Mouse (Mus musculus) midbrain, embryonic 16.5 days (tissue): ENCODE results near the gene Lifr. TPM values are rescaled to one million over a fixed set of nuclear protein-coding genes. Genes with fewer than 3 reads are reported as not detected.

ENCODE experiments used
- ATAC-seq: fragments of 200-750 bp; cut with Nextera tagmentation; 2 replicates; pipeline ENCODE4 v1.8.0; 2017; ENCODE audit warnings: moderate TSS enrichment
- H3K27ac ChIP-seq: fragments of 300-500 bp; sonication (generic); 2 replicates; pipeline ENCODE4 v1.5.1; 2014; ENCODE audit warnings: mild to moderate bottlenecking, low read length, mixed read lengths
- H3K27me3 ChIP-seq: fragments of 300-500 bp; sonication (generic); 2 replicates; pipeline ENCODE4 v1.6.1; 2014; ENCODE audit warnings: low read depth, low read length, mixed read lengths; ENCODE audit not compliant: control insufficient read depth, insufficient read depth
- H3K36me3 ChIP-seq: fragments of 300-500 bp; sonication (generic); 2 replicates; pipeline ENCODE4 v1.6.1; 2014; ENCODE audit warnings: mild to moderate bottlenecking, low read length, moderate library complexity, mixed read lengths; ENCODE audit not compliant: control insufficient read depth, insufficient read depth
- H3K4me1 ChIP-seq: fragments of 300-500 bp; sonication (generic); 2 replicates; pipeline ENCODE4 v1.6.1; 2014; ENCODE audit warnings: mild to moderate bottlenecking, low read length, mixed read lengths; ENCODE audit not compliant: control insufficient read depth, insufficient read depth
- H3K4me2 ChIP-seq: fragments of 300-500 bp; sonication (generic); 2 replicates; pipeline ENCODE4 v1.6.1; 2014; ENCODE audit warnings: mild to moderate bottlenecking, low read length, mixed read lengths
- H3K4me3 ChIP-seq: fragments of 300-500 bp; sonication (generic); 2 replicates; pipeline ENCODE4 v1.5.1; 2014; ENCODE audit warnings: low read depth, mild to moderate bottlenecking, low read length, moderate library complexity, mixed read lengths
- H3K9ac ChIP-seq: fragments of 300-500 bp; sonication (generic); 2 replicates; pipeline ENCODE4 v1.6.1; 2014; ENCODE audit warnings: low read depth, low read length, mixed read lengths
- H3K9me3 ChIP-seq: fragments of 300-500 bp; sonication (generic); replicated peaks from 2 replicates; pipeline ENCODE4 v1.6.1; 2014; ENCODE audit warnings: mild to moderate bottlenecking, low read length, mixed read lengths; ENCODE audit not compliant: control insufficient read depth, poor library complexity, severe bottlenecking
- WGBS: fragments of 180-500 bp; shearing (Covaris S2); extraction: QIAGEN DNeasy Blood & Tissue Kit; methylation state at CpG from one replicate; pipeline ENCODE4 v1.1.7; 2014; 5-methylcytosine and 5-hydroxymethylcytosine counted together
- polyA plus RNA-seq: library from polyadenylated mRNA; unstranded; fragments of >200 nt; fragmentation: Nextera tagmentation; extraction: Ambion mirVana; gene quantifications from 2 replicates; pipeline ENCODE4 v1.2.1, GENCODE M21; 2015

Lifr gene
- polyA plus RNA-seq, 1 experiment from 2014 or later: 9.5 TPM

DNA sequence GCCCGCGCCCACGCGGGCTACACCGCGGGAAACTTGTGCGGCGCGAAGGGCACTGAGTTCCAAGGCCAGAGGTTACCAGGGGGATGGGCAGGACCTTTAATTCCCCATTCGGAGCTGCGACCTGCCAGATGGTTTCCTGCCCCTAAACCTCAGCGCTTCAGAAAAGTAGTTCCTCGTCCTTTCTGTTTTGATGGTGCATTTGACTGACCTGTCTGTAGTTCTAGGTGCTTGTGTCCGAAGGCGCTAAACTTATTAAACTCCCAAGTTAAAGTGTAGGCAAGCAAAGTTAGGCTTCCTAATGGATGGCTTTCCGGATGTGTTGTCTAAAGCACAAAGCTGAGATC, 39.5 kb downstream of the Lifr start:
- H3K27me3 ChIP-seq: 0 out of 2 replicates have a peak, but pooled peaks cover 2% of the 10 kb centered on the region
- peak overlapping the region; percentile 87 for H3K9ac ChIP-seq
- 0% methylated on average over 16 of the region's 16 CpGs for WGBS
- no peaks in the 10 kb centered on the region for H3K36me3 ChIP-seq
- H3K9me3 ChIP-seq: no peaks in the 10 kb centered on the region
- H3K4me1 ChIP-seq: peaks cover 10% of the 10 kb centered on the region; the same call in 1 of the 2 replicates
- peak overlapping the region; percentile 85 for H3K4me3 ChIP-seq
- peak overlapping the region; percentile 82 for H3K27ac ChIP-seq
- H3K4me2 ChIP-seq: peak overlapping the region; percentile 85
- no peak for ATAC-seq

DNA sequence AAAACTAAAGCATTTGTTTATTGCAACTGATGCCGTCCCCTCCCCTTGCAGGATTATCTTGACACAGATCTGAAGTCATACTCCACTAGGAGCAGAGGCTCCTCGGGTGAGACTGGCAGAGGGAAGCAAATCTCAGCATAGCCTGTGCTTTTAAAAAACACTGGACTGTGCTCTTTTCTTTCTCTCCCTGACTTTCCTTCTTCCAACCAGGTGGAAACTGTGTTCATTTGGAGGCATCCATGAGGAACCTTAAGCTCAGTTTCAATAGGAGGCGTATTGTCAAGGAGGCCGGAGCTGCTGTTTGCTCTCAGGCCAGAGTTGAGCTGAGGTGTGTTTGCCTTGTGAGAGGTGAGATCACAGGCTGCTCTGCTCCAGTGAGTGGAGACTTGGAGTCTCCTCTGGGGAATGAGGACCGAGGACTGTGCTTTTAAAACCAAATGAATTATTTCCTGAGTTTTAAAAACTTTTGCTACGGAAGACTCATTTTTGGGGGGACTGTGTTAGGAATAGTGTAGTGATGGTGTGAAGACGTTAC, 40.3 kb downstream of the Lifr start:
- WGBS: 27% methylated on average over 7 of the region's 7 CpGs
- no peak overlapping the region for H3K27ac ChIP-seq
- peak overlapping the region; percentile 85 for H3K4me3 ChIP-seq
- H3K9me3 ChIP-seq: no peaks in the 10 kb centered on the region
- no peaks in the 10 kb centered on the region for H3K36me3 ChIP-seq
- no peak overlapping the region for H3K9ac ChIP-seq
- H3K27me3 ChIP-seq: 0 out of 2 replicates have a peak, but pooled peaks cover 2% of the 10 kb centered on the region
- H3K4me1 ChIP-seq: peaks cover 10% of the 10 kb centered on the region; the same call in 1 of the 2 replicates
- peak overlapping the region; percentile 85 for H3K4me2 ChIP-seq
- ATAC-seq: no peak

DNA sequence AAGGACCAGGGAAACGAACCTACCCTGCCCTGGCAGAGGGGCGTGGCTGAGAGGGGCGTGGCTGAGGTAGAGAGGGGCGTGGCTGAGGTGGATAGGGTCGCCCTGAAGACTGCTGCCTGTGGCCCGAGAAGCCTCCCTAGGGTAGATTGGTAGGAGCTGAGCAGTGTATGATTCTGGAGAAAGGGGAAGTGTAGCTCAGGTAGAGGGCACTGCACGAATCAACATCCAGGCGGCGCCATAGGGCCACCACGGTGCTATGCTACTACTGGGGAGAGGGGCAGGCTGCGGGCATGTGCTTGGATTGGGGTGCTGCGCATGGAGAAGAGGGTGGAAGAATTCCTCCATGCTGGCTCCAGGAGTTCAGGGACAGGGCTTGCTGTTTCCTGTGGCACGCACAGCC, 42.3 kb downstream of the Lifr start:
- H3K27me3 ChIP-seq: 0 out of 2 replicates have a peak, but pooled peaks cover 2% of the 10 kb centered on the region
- peaks cover 10% of the 10 kb centered on the region; the same call in 1 of the 2 replicates for H3K4me1 ChIP-seq
- no peak for ATAC-seq
- no peak overlapping the region for H3K9ac ChIP-seq
- H3K27ac ChIP-seq: no peak overlapping the region
- H3K4me2 ChIP-seq: no peak overlapping the region
- H3K36me3 ChIP-seq: no peaks in the 10 kb centered on the region
- no peaks in the 10 kb centered on the region for H3K9me3 ChIP-seq
- no peak overlapping the region for H3K4me3 ChIP-seq
- 46% methylated on average over 13 of the region's 13 CpGs for WGBS

DNA sequence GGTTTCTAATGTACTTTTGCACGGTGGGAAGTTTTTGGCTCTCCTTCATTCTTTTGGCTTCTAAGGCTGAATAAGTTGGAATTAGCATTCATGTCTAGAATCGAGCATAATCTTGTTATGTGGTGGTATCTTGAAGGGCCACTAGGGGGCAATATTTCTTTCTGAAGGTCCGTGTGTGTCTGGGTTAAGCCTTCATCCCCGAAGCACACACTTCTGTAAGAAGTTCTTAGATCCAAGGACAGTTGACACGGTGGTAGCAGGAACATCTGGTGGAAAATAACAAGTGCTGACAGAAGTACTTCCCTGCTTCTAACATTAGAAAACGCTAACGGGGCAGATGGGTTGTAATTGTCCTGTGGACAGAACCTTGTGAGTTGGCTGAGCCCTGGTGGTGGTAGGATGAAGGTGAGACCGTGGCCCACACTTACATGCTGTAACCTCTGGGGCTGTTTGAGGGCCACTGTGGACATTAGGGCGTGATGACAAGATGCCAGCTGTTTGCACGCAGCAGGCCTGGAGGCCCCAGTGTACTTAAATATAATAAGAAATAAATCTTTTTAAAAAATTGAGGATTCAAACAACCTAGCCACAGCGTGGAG, 44.1 kb downstream of the Lifr start:
- no peaks in the 10 kb centered on the region for H3K9me3 ChIP-seq

DNA sequence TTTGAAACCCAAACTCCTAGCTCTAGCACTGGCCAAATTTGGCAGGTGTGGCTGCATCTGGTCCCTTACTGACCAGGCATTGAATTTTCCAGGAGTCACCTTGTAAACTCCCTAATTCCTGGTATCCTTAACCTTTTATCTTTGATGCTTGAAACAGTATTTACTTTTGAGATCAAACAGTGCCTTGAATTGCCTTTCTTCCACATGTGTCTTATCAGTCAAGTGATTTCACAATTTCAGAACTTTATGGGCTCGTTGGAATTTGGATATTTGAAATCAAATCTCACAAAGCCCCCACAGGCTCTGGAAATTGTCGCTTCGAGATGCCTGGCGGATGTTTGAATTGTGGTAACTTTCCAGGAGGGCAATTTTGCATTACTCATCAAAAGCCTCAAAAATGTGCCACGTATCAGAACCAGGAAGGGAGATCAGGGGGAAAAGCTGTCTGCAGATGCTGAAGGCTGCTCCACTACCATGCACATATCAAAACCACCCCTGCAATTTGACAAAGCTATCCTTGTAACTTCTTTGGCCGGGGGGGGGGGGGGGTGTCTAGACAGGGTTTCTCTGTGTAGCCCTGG, 45.7 kb downstream of the Lifr start:
- ATAC-seq: no peak
- 83% methylated on average over 6 of the region's 6 CpGs for WGBS
- 0 out of 2 replicates have a peak, but pooled peaks cover 2% of the 10 kb centered on the region for H3K27me3 ChIP-seq

More for the DNA sequence above, 44.1 kb downstream of the Lifr start:
- Histone ChIP-seq H3K4me2 (no peak overlapping the region), H3K27me3 (0 out of 2 replicates have a peak, but pooled peaks cover 2% of the 10 kb centered on the region), H3K4me3 (no peak overlapping the region), H3K27ac (no peak overlapping the region), H3K4me1 (peaks cover 10% of the 10 kb centered on the region; the same call in 1 of the 2 replicates), H3K9ac (no peak overlapping the region), H3K36me3 (no peaks in the 10 kb centered on the region)
- 57% methylated on average over 11 of the region's 11 CpGs for WGBS
- ATAC-seq: no peak

DNA sequence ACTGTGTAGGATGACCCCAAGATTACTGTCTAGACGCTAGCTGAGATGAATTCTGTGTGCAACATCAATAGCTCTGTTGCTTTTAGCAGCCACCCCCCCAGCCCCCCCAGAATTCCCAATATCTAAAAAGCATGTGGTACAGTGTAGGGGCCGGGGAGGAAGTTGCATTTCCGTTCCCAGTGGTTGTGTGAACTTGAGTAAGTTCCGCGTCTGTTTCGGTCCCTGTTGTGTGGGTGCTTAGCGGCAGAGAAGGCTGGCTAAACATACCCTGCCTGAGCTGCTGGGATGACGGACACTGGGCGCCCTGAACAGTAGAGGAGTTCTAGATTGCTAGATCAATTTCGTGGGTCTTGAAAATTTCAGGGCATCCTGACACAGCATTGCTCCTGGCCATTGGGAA, 46.5 kb downstream of the Lifr start:
- no peaks in the 10 kb centered on the region for H3K9me3 ChIP-seq
- no peaks in the 10 kb centered on the region for H3K27me3 ChIP-seq
- H3K4me3 ChIP-seq: no peak overlapping the region
- H3K9ac ChIP-seq: no peak overlapping the region
- WGBS: 93% methylated on average over 10 of the region's 10 CpGs
- no peaks in the 10 kb centered on the region for H3K4me1 ChIP-seq
- H3K27ac ChIP-seq: no peak overlapping the region
- H3K4me2 ChIP-seq: no peak overlapping the region
- H3K36me3 ChIP-seq: no peaks in the 10 kb centered on the region
- 0 out of 2 replicates have a peak, but pooled peaks have one; percentile 10 for ATAC-seq

More for the DNA sequence above, 45.7 kb downstream of the Lifr start:
- Histone ChIP-seq H3K9ac (no peak overlapping the region), H3K9me3 (no peaks in the 10 kb centered on the region), H3K36me3 (no peaks in the 10 kb centered on the region), H3K4me3 (no peak overlapping the region), H3K4me1 (no peaks in the 10 kb centered on the region), H3K27ac (no peak overlapping the region), H3K4me2 (no peak overlapping the region)

DNA sequence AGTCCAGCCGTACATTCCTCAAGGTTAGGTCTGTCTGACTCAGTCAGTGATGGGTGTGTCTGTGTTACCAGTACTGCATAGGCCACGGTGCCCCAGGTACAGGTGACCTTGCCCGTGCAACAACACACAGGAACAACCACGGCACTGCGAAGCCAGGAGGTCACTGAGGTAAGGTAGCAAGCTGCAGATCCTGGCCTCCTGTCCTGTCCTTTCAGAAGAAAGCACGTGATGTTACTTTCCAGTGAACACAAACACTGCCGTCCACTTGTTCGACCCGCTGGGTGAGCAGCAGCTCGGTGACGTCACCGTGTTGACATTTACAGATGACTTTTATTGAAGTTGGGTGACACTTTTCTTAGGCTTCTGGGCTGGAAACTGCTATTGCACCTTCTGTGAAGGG, 47.2 kb downstream of the Lifr start:
- no peaks in the 10 kb centered on the region for H3K9me3 ChIP-seq
- no peak overlapping the region for H3K4me3 ChIP-seq
- no peak overlapping the region for H3K9ac ChIP-seq
- WGBS: 93% methylated on average over 12 of the region's 12 CpGs
- no peaks in the 10 kb centered on the region for H3K4me1 ChIP-seq
- no peaks in the 10 kb centered on the region for H3K27me3 ChIP-seq
- no peak overlapping the region for H3K27ac ChIP-seq
- no peaks in the 10 kb centered on the region for H3K36me3 ChIP-seq
- ATAC-seq: no peak
- no peak overlapping the region for H3K4me2 ChIP-seq

DNA sequence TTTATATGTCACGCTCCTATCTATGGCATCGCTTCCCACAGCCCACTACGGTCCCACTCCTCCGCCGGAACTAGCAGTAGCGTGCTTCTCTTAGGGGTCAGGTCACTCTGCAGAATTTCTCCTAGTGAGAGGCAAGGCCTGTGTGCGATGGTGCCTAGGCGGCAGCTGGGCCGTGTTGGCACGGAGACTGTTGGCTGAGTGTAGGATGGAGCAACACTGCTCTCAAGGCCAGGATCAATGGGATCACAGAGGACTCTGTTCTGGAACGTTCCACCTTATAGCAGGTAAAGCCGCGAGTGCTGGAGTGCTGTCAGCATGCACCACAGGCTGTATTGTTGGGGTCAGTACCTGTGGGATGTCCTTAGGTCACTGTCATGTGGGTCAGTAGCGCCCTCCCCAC, 48.1 kb downstream of the Lifr start:
- H3K9me3 ChIP-seq: no peaks in the 10 kb centered on the region
- H3K4me2 ChIP-seq: no peak overlapping the region
- no peak overlapping the region for H3K27ac ChIP-seq
- WGBS: 96% methylated on average over 14 of the region's 14 CpGs
- no peak for ATAC-seq
- H3K4me3 ChIP-seq: no peak overlapping the region
- no peaks in the 10 kb centered on the region for H3K36me3 ChIP-seq
- no peak overlapping the region for H3K9ac ChIP-seq
- H3K4me1 ChIP-seq: no peaks in the 10 kb centered on the region
- H3K27me3 ChIP-seq: no peaks in the 10 kb centered on the region

DNA sequence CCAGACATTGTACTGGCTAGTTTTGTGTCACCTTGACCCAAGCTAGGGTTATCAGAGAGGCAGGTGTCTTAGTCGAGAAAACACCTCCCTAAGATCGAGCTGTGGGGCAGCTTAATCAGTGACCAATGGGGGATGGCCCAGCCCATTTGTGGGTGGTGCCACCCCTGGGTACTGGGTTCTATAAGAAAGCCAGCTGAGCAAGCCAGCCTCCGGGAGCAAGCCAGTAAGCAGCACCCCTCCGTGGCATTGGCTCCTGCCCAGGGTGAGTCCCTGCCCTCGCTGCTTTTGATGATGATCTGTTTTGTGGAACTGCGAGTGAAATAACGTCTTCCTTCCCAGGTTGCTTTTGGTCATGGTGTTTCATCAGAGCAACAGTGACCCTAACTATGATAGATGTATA, 49.9 kb downstream of the Lifr start:
- Histone ChIP-seq H3K9ac (no peak overlapping the region), H3K27ac (no peak overlapping the region), H3K4me1 (peaks cover 2% of the 10 kb centered on the region; the same call in 1 of the 2 replicates), H3K4me2 (no peak overlapping the region), H3K4me3 (no peak overlapping the region), H3K36me3 (no peaks in the 10 kb centered on the region), H3K27me3 (no peaks in the 10 kb centered on the region), H3K9me3 (no peaks in the 10 kb centered on the region)
- 87% methylated on average over 7 of the region's 7 CpGs for WGBS
- no peak for ATAC-seq
